Mouse (Mus musculus) CH12F3 (cell line): ENCODE results near the gene Atad5.

Source experiments
- in situ Hi-C: fragments of 300-500 bp; cut with MboI; formaldehyde crosslinking; loops from 2 replicates; pipeline ENCODE4 v1.14.3; 2020; ENCODE audit warnings: low sequenced_read_pairs

The Atad5 gene

GRCm38 (mm10) chr11:80080826-80081728 lies 8.1 kb upstream of the Atad5 start, which contains the start of gene Crlf3:
TSS of gene Crlf3 (minus strand) at chr11:80080991.
- in situ Hi-C loops = no loop called here

GRCm38 (mm10) chr11:80081786-80082319 lies 7.3 kb upstream of the Atad5 start:
- in situ Hi-C loops = no loop called here

- in situ Hi-C loops = no loop called here
Observed at GRCm38 (mm10) chr11:80085356-80086055, 3.7 kb upstream of the Atad5 start.

- in situ Hi-C loops = no loop called here
Observed at GRCm38 (mm10) chr11:80086844-80087243, 2.4 kb upstream of the Atad5 start.

GRCm38 (mm10) chr11:80089817-80090214 lies 616 bp downstream of the Atad5 start:
- in situ Hi-C loops = no loop called here

GRCm38 (mm10) chr11:80090555-80091164 lies 1.5 kb downstream of the Atad5 start:
- in situ Hi-C loops = no loop called here

GRCm38 (mm10) chr11:80098444-80099056 lies 9.3 kb downstream of the Atad5 start:
- in situ Hi-C loops = no loop called here

GRCm38 (mm10) chr11:80101298-80101697 lies 12.1 kb downstream of the Atad5 start:
- in situ Hi-C loops = no loop called here

- in situ Hi-C loops = no loop called here
Observed at GRCm38 (mm10) chr11:80104407-80104806, 15.2 kb downstream of the Atad5 start.

- in situ Hi-C loops = no loop called here
Observed at GRCm38 (mm10) chr11:80116411-80116810, 27.2 kb downstream of the Atad5 start.

- in situ Hi-C loops = no loop called here
Observed at GRCm38 (mm10) chr11:80132050-80132449, 42.9 kb downstream of the Atad5 start.

- in situ Hi-C loops = no loop called here
Observed at GRCm38 (mm10) chr11:80134744-80135143, 45.5 kb downstream of the Atad5 start.

- in situ Hi-C loops = no loop called here
Observed at GRCm38 (mm10) chr11:80135954-80136683, 46.9 kb downstream of the Atad5 start.

GRCm38 (mm10) chr11:80136786-80137185 lies 47.6 kb downstream of the Atad5 start:
- in situ Hi-C loops = no loop called here

- in situ Hi-C loops = no loop called here
Observed at GRCm38 (mm10) chr11:80137773-80138172, 48.6 kb downstream of the Atad5 start.

GRCm38 (mm10) chr11:80141825-80142521 lies 52.8 kb downstream of the Atad5 start, which contains the start of gene Tefm:
TSS of gene Tefm (minus strand) at chr11:80142175.
- in situ Hi-C loops = no loop called here

- in situ Hi-C loops = no loop called here
Observed at GRCm38 (mm10) chr11:80142872-80143271, 53.7 kb downstream of the Atad5 start.

GRCm38 (mm10) chr11:80145787-80146275 lies 56.6 kb downstream of the Atad5 start:
- in situ Hi-C loops = no loop called here

GRCm38 (mm10) chr11:80147748-80148147 lies 58.5 kb downstream of the Atad5 start:
- in situ Hi-C loops = no loop called here
